Mouse (Mus musculus) olfactory bulb, adult 2 months (tissue): ENCODE results near the gene Olfr483.

Experiments
- CTCF ChIP-seq: fragments of 200-500 bp; IDR thresholded peaks from 2 replicates; pipeline ENCODE4 v1.5.1; 2012; ENCODE audit warnings: low read depth, mild to moderate bottlenecking, low read length, moderate library complexity; ENCODE audit not compliant: insufficient read depth
- POLR2A ChIP-seq: fragments of 200-500 bp; IDR thresholded peaks from 2 replicates; pipeline ENCODE4 v1.6.1; 2012; ENCODE audit warnings: mild to moderate bottlenecking, low read depth, low read length, moderate library complexity; ENCODE audit not compliant: insufficient read depth

- TF ChIP-seq CTCF (no peak), POLR2A (no peak)
Observed at GRCm38 (mm10) chr7:108127349-108127748, 26.7 kb downstream of the Olfr483 start, which contains the start of gene Olfr484.
